Mouse (Mus musculus) left cerebral cortex, postnatal 10 days (tissue): Measurements from ENCODE around the gene AW822073. TPM values are rescaled to one million over a fixed set of nuclear protein-coding genes. Genes with fewer than 3 reads are reported as not detected.
"Not testable (repeated sequence)": the region's sequence is repeated elsewhere in the genome, so short reads cannot be mapped to it uniquely, and the experiment has no call there.

Experiments
- DNase-seq, 2 experiments: peaks; one replicate each; pipeline ENCODE4 v3.0.0; 2021 to 2022; ENCODE audit warnings: low spot score in 2 of 2, mixed read lengths in 1 of 2; ENCODE audit errors: extremely low spot score in 1 of 2
- intact Hi-C: fragments of 180-260 bp; cut with DNase I; formaldehyde crosslinking; loops from one replicate; pipeline ENCODE4 v1.15.1; 2025
- total RNA-seq, 2 experiments: library from RNA; stranded (reverse); gene quantifications; 2 replicates each; pipeline ENCODE4 v1.2.3; 2021

AW822073 gene
- not detected for total RNA-seq

DNA sequence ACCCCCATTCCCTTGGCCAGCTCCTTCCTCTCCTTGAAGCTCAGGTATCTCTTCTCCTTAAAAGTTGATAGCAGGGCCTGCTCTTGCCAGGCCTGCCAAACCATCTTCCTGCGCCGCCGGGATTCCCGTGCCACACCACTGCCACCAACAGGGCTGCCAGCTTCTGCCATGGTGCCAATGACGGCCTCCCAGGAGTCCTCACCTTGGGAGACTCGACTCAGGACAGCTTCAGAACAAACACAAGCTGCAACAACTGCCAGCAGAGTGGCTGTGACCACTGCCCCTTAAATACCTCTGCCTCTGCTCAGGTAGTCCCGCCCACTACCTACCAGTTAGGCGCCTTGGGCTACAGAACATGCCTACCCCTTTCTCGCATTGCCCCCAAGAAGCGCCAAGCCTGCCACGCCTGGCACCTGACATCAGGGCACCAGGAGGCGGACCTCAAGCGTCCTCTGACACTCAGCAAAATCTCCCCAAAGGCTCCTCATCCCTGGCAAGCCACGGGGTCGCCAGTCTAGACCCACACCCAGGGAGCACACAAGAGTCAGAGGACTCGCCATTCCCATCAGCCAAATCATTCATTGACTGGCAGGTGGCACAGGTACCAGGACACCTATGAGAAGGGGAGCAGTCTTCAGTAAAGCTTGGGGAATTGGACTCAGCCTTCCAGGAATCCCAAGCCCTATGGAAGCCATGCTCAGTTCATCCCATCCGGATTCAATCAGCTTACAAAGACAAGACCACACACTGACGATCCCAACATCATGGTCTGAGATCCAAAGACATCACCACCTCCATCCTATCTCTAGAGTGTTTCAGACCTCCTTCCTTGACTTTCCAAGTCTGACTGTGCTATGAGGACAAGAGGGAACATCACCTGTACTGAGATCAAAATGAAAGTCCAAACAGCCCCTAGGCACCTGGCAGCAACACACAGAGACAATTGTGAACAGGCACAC, at the start of gene AW822073:
Gene AW822073, minus strand, starts transcription at position 104 of the 959 bp plus-strand sequence.
- intact Hi-C loops, result not testable (repeated sequence)
- DNase-seq, result peak in 1 of 2 experiments; percentile 76

DNA sequence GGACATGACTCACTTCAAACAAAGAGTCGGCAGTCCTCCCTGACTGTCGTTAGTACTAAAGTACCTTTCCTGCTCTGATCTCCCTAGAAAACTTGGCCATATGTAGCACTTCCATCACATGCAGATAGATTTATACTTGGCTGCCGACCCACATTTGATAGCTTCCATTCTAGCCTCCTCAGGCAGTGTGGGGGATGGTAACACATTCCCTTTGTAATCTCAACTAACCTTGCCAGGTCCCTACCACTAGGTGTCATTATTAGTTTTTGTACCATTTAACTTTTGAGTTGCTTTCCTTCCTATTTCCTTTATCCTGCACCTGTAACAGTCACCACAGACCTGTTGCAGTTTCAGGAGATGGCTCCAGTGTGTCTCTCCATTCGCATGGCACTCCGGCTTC, 33.7 kb upstream of the AW822073 start:
- no peak for DNase-seq
- intact Hi-C loops, result no loop called here

DNA sequence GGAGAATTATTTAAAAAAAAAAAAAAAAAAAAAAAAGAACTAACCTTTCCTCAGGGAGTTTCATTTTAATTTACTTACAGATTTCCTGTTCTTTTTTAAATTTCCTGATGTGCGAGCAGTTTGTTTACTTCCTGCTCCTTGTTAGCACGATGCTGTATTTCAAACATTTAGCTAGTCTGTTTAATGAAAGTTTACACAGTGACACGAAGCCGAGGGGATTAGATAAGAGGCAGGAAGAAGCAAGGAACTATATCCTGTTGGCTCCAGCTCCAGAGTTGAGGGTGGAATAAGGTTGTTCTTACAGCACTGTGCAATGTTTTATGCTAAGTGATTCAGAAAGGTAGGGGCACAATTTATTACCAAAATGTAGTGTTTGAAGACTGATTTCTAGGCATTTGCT, 31.2 kb upstream of the AW822073 start:
- intact Hi-C loops, result no loop called here
- DNase-seq, result no peak

- intact Hi-C loops, result no loop called here
- DNase-seq, result peak; percentile 90 to 96
These were observed 30.6 kb upstream of the AW822073 start, which contains the start of gene Gcc2 for GRCm38 (mm10) chr10:58255213-58255892. Gene Gcc2, plus strand, starts transcription at chr10:58255497.

GRCm38 (mm10) chr10:58254635-58255175, 30.0 kb upstream of the AW822073 start:
- DNase-seq, result no peak
- intact Hi-C loops, result no loop called here

GRCm38 (mm10) chr10:58249535-58249934, 24.8 kb upstream of the AW822073 start:
- intact Hi-C loops, result no loop called here
- DNase-seq, result no peak

- peak in 1 of 2 experiments; percentile 67 for DNase-seq
- intact Hi-C loops, result not testable (repeated sequence)
These were observed 14.4 kb upstream of the AW822073 start for GRCm38 (mm10) chr10:58238984-58239740.

DNA sequence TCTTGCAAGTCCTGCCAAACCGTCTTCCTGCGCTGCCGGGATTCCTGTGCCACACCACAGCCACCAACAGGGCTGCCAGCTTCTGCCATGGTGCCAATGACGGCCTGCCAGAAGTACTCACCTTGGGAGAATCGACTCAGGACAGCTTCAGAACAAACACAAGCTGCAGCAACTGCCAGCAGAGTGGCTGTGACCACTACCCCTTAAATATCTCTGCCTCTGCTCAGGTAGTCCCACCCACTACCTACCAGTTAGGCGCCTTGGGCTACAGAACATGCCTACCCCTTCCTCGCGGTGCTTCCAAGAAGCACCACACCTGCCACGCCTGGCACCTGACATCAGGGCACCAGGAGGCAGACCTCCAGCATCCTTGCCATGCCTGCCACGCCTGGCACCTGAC, 11.9 kb upstream of the AW822073 start, which contains the start of gene Gm4981:
Gene Gm4981, minus strand, starts transcription at position 89 of the 400 bp plus-strand sequence.
- intact Hi-C loops, result no loop called here
- no peak for DNase-seq

- DNase-seq, intact Hi-C loops: not testable (repeated sequence)
These were observed 10.3 kb upstream of the AW822073 start for GRCm38 (mm10) chr10:58234985-58235384.

DNA sequence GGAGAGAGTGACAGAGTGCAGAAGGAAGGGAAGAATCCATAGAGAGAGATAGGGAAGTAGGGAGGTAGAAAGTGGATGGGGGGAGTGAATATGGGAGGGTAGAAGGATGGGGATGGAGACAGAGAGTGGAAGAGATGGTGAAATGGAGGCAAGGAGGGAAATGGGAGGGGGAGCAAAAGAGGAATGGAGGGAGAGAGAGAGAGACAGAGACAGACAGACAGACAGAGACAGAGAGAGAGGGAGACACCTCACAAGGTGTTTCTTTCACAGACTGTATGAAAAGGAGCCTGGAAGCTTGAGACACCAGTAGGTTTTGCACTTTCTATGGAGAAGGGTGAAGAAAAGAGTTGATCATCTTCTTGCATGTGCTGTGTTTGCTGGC, 9.0 kb upstream of the AW822073 start:
- intact Hi-C loops, DNase-seq: not testable (repeated sequence)

DNA sequence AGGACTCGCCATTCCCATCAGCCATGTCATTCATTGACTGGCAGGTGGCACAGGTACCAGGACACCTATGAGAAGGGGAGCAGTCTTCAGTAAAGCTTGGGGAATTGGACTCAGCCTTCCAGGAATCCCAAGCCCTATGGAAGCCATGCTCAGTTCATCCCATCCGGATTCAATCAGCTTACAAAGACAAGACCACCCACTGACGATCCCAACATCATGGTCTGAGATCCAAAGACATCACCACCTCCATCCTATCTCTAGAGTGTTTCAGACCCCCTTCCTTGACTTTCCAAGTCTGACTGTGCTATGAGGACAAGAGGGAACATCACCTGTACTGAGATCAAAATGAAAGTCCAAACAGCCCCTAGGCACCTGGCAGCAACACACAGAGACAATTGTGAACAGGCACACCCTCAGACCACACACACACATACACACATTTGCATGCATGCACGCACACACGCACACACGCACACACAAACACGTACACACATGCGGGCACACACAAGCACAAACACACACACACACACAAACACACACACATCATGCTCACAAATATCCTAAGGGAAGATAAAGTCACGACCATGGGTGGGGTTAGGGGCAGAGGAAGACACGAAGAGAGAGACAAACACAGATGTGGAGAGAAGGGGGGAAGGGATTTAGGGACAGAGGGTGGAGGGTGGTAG, 8.5 kb upstream of the AW822073 start:
- intact Hi-C loops, DNase-seq: not testable (repeated sequence)

DNA sequence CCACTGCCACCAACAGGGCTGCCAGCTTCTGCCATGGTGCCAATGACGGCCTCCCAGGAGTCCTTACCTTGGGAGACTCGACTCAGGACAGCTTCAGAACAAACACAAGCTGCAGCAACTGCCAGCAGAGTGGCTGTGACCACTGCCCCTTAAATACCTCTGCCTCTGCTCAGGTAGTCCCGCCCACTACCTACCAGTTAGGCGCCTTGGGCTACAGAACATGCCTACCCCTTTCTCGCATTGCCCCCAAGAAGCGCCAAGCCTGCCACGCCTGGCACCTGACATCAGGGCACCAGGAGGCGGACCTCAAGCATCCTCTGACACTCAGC, 7.9 kb upstream of the AW822073 start, which contains the start of gene Duxf3:
Gene Duxf3, minus strand, starts transcription at position 35 of the 329 bp plus-strand sequence.
- intact Hi-C loops, result not testable (repeated sequence)
- DNase-seq, result peak in 1 of 2 experiments; percentile 54

- intact Hi-C loops, result not testable (repeated sequence)
- DNase-seq, result peak; percentile 68 to 93
These were observed 7.3 kb upstream of the AW822073 start for GRCm38 (mm10) chr10:58231779-58232640.

DNA sequence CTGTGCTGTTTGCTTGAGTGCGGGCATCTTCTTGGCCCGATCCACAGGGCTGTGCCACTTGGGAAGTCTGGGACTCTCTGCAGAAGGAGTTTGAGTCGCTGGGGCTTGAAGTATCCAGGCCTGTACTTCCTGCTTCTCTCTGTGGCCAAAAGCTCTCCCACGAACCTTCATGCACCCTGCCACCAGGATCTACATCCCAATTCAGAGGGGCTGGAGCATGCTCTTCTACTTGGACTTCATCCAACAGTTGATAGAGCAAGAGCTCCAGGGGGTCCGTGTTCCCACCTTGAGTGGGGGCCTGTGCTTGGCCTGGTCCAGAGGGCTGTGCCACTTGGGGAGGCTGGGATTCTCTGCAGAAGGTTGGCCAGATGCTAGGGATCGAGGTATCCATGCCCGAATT, 6.4 kb upstream of the AW822073 start:
- peak in 1 of 2 experiments; percentile 69 for DNase-seq
- intact Hi-C loops, result not testable (repeated sequence)

DNA sequence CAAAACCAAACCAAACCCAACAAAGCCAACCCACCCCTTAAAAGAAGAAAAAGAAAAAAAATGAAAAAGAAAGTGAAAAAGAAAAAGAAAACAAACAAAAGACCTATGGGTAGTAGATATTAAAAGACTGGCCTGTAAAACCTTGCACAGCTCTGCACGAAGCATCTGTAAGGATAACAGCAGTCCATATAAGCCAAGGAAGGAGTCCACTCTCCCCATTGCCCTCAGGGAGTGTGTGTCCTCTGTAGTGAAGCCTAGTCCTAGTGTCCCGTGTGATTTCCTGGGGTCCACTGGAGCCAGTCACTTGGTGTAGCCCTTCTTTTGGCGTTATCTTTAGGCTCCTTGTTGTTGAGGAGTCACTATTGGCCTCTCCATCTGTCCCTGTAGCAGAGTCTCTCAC, 5.3 kb upstream of the AW822073 start:
- intact Hi-C loops, DNase-seq: not testable (repeated sequence)

DNA sequence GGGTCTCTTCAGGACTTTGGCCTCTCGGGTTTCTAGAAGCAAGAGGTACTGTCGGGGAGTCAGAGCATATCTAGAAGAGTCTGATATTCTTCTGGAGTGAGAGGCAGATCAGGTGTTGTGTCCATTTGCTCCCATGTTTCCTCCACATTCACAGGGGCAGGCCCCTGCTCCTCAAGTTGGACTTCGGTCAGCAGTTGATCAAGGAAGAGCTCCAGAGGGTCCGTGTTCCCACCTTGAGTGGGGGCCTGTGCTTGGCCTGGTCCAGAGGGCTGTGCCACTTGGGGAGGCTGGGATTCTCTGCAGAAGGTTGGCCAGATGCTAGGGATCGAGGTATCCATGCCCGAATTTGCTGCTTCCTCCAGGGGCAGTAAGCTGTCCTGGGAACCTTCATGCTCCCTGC, 3.1 kb upstream of the AW822073 start:
- intact Hi-C loops, DNase-seq: not testable (repeated sequence)

DNA sequence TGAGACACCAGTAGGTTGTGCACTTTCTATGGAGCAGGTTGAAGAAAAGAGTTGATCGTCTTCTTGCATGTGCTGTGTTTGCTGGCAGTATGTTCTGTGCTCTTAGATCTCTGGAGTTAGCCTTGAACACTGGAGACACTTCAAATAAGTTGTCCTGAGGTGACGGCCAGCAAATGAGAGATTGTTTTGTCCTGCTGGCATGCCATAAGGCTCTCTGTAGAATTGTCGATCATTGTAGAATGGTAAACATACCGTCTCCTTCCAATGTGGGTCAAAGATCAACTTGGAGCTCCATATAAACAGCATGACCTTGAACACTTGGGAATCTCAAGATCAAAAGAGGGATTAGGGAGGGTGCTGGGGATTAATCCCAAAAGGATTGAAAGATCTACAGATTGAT, 1.6 kb upstream of the AW822073 start:
- intact Hi-C loops, DNase-seq: not testable (repeated sequence)
